Mouse (Mus musculus): ENCODE measurements at regions not wholly inside any gene's neighbourhood (a gene's known extent, or its start where the extent isn't known, plus 50 kb on each side); places are given as distances from the start of the nearest gene placed in this dataset.

DNA sequence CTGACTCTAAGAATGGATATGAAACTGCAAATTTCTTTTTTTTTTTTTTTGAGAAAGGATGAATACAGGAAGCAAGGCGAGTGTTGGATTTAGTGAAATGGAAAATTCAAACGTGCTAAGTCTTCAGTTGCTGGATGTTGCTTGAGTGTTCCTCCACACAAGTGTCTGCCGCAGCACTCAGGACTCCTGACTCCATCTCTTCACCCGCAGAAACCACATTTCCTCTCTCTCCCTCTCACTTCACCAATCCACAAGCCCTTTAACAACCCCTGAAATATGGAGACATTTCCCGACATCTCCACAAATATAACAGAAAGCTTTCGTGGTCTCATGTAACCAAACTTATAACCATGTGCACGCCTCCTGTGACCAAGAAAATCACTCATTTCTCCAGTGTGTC lies 249.7 kb upstream of the Erbb4 start:
- H3K9ac ChIP-seq (ENCODE audit: low read length) = no peak overlapping the region
- no peak overlapping the region for H3K4me2 ChIP-seq (ENCODE audit: low read depth, severe bottlenecking)
- H3K9me3 ChIP-seq (ENCODE audit: control insufficient read depth, low read length) = no peaks in the 10 kb centered on the region
- H3K27me3 ChIP-seq (ENCODE audit: control insufficient read depth, insufficient read depth, low read length) = no peaks in the 10 kb centered on the region
- WGBS = 87% methylated on average over 7 of the region's 7 CpGs
- no peak overlapping the region for H3K4me3 ChIP-seq (ENCODE audit: low read depth, low read length)
- no peaks in the 10 kb centered on the region for H3K36me3 ChIP-seq (ENCODE audit: control insufficient read depth, insufficient read depth, low read length)
- no peaks in the 10 kb centered on the region for H3K4me1 ChIP-seq (ENCODE audit: control insufficient read depth, insufficient read depth, low read length)
- DNase-seq (ENCODE audit: low spot score) = no peak
- no peak overlapping the region for H3K27ac ChIP-seq (replicated peaks; ENCODE audit: low read depth, low read length)
- no peak for ATAC-seq (ENCODE audit: insufficient number of reproducible peaks, low FRiP score, low TSS enrichment, low read depth)

DNA sequence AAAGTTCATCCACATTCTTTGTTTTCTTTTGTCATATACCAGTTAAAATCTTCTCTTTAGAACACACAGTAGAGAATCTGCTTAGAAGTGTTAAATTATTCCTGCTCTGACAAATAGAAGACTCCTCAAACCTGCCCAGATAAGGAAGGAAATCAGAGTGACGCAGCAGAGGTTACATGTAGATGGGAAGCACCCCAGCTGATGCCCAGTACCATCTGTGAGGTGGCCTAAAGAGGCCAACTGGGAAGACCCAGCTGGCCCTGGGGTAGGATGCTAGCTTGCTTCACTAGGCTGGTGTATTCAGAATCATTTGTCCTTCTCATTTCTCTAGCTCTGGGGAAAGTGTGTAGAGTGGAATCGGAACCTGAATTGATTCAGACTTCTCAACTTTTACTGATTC lies 242.6 kb upstream of the Erbb4 start:
- 88% methylated on average over 2 of the region's 2 CpGs for WGBS
- Histone ChIP-seq H3K9me3 (ENCODE audit: control insufficient read depth, low read length) (no peaks in the 10 kb centered on the region), H3K27me3 (ENCODE audit: control insufficient read depth, insufficient read depth, low read length) (no peaks in the 10 kb centered on the region), H3K9ac (ENCODE audit: low read length) (no peak overlapping the region), H3K4me1 (ENCODE audit: control insufficient read depth, insufficient read depth, low read length) (no peaks in the 10 kb centered on the region), H3K36me3 (ENCODE audit: control insufficient read depth, insufficient read depth, low read length) (no peaks in the 10 kb centered on the region), H3K27ac (replicated peaks; ENCODE audit: low read depth, low read length) (no peak overlapping the region), H3K4me3 (ENCODE audit: low read depth, low read length) (no peak overlapping the region), H3K4me2 (ENCODE audit: low read depth, severe bottlenecking) (no peak overlapping the region)
- ATAC-seq (ENCODE audit: insufficient number of reproducible peaks, low FRiP score, low TSS enrichment, low read depth) (no peak), DNase-seq (ENCODE audit: low spot score) (no peak)

DNA sequence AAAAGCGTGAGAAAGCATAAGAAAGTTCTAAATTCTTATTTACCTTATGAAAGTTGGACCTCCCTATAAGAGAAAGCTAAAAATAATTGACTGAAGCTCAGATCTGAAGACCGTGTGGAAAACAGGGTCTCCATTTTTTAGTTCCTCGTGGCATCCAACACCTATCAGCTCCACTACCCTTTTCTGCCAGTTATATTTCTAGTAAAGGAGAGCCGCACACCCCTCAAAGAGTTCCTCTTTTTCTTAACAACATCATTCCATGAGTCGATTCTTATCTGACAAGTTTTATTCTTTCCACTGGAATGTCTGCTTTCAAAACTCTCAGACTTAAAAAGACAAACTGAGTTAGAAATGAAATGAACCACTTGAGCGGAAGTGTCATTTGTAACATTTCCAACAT lies 242.0 kb upstream of the Erbb4 start:
- ATAC-seq (ENCODE audit: insufficient number of reproducible peaks, low FRiP score, low TSS enrichment, low read depth) (no peak), DNase-seq (ENCODE audit: low spot score) (no peak)
- H3K27ac ChIP-seq (replicated peaks; ENCODE audit: low read depth, low read length) = no peak overlapping the region
- H3K27me3 ChIP-seq (ENCODE audit: control insufficient read depth, insufficient read depth, low read length) = no peaks in the 10 kb centered on the region
- no peak overlapping the region for H3K9ac ChIP-seq (ENCODE audit: low read length)
- no peaks in the 10 kb centered on the region for H3K4me1 ChIP-seq (ENCODE audit: control insufficient read depth, insufficient read depth, low read length)
- H3K9me3 ChIP-seq (ENCODE audit: control insufficient read depth, low read length) = no peaks in the 10 kb centered on the region
- no peak overlapping the region for H3K4me2 ChIP-seq (ENCODE audit: low read depth, severe bottlenecking)
- whole genome bisulfite sequencing = 94% methylated on average over 6 of the region's 6 CpGs
- H3K36me3 ChIP-seq (ENCODE audit: control insufficient read depth, insufficient read depth, low read length) = no peaks in the 10 kb centered on the region
- H3K4me3 ChIP-seq (ENCODE audit: low read depth, low read length) = no peak overlapping the region

DNA sequence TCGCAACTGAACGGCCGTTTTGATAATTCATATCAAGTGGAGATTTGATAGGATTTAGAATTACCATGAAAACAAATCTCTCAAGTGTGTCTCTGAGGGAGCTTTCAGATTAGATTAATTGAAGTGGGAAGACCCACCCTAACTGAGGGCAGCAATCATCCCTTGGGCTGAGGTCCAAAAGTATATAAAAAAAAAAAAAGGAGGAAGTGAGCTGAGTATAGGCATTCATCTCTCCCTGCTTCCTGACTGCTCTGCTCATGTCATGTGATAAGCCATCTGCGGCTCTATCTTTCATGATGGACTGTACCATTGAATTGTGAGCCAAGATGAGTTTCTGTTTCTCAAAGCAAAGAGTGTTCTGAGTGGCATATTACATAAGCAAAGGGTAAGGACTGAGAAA lies 234.2 kb upstream of the Erbb4 start:
- H3K9ac ChIP-seq (ENCODE audit: low read length) = no peak overlapping the region
- no peak overlapping the region for H3K4me2 ChIP-seq (ENCODE audit: low read depth, severe bottlenecking)
- 94% methylated on average over 4 of the region's 4 CpGs for WGBS
- no peak overlapping the region for H3K4me3 ChIP-seq (ENCODE audit: low read depth, low read length)
- no peaks in the 10 kb centered on the region for H3K4me1 ChIP-seq (ENCODE audit: control insufficient read depth, insufficient read depth, low read length)
- no peaks in the 10 kb centered on the region for H3K36me3 ChIP-seq (ENCODE audit: control insufficient read depth, insufficient read depth, low read length)
- H3K27me3 ChIP-seq (ENCODE audit: control insufficient read depth, insufficient read depth, low read length) = no peaks in the 10 kb centered on the region
- DNase-seq (ENCODE audit: low spot score) (no peak), ATAC-seq (ENCODE audit: insufficient number of reproducible peaks, low FRiP score, low TSS enrichment, low read depth) (no peak)
- H3K27ac ChIP-seq (replicated peaks; ENCODE audit: low read depth, low read length) = no peak overlapping the region
- no peaks in the 10 kb centered on the region for H3K9me3 ChIP-seq (ENCODE audit: control insufficient read depth, low read length)

DNA sequence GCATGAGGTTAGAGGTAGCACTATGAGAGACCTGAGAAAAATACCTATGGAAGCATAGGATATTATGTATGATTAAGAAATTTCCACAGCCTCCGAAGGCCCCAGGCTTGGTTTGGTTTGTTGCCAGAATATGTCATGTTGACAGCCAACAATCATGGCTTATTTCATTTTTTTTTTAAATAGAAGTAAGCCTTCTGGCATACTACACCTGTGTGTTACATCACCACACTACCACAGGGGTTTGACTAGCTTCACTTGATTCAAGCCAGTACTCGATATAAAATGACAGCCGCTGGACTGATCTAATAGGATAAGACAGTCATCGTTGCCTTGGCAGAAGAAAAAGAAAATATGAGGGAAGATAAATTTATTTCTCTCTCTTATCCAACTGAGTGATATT lies 232.6 kb upstream of the Erbb4 start:
- DNase-seq (ENCODE audit: low spot score) = no peak
- 97% methylated on average over 4 of the region's 4 CpGs for WGBS
- Histone ChIP-seq H3K4me3 (ENCODE audit: low read depth, low read length) (no peak overlapping the region), H3K27ac (replicated peaks; ENCODE audit: low read depth, low read length) (no peak overlapping the region), H3K9ac (ENCODE audit: low read length) (no peak overlapping the region), H3K27me3 (ENCODE audit: control insufficient read depth, insufficient read depth, low read length) (no peaks in the 10 kb centered on the region), H3K4me1 (ENCODE audit: control insufficient read depth, insufficient read depth, low read length) (no peaks in the 10 kb centered on the region), H3K9me3 (ENCODE audit: control insufficient read depth, low read length) (no peaks in the 10 kb centered on the region), H3K4me2 (ENCODE audit: low read depth, severe bottlenecking) (no peak overlapping the region), H3K36me3 (ENCODE audit: control insufficient read depth, insufficient read depth, low read length) (no peaks in the 10 kb centered on the region)
- no peak for ATAC-seq (ENCODE audit: insufficient number of reproducible peaks, low FRiP score, low TSS enrichment, low read depth)

DNA sequence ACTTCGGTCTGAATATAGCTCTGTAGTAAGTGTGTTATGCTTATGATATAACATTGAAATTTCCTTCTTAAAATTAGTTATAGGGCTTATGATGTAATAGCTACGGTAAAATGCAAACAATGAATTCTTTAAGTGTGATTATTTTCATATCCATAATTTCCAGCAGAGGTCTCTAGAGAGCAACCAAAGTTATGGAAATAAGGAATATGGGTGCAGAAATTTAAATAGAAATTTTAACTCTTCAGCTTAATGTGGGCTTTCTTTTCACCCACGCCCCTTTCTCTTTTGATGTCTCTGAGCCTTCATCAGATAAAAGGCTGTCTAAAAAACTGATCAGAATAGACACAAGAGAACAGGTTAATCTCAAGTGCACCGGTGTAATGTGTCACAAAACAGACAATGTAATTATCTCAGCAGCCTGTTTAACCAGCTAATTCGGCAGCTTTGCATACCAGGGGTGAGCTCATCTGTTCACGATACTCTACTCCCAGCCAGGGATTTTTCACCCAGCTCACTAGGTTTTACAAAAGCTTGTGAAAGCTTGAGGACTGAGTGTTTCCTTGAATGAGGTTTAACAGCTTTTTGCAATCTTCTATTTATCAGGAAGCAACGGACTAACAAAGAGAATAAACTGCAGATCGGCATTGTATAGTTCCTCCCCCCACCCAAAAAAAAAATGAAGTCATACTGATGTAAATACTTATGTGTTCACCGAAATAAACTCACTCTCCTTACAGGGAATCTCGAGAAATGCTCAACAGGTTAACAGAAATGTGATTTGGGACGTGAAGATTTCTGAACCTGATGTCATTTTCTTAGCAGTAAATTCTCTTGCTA lies 223.8 kb upstream of the Erbb4 start:
- no peak overlapping the region for H3K4me3 ChIP-seq (ENCODE audit: low read depth, low read length)
- no peak overlapping the region for H3K4me2 ChIP-seq (ENCODE audit: low read depth, severe bottlenecking)
- WGBS = 66% methylated on average over 11 of the region's 11 CpGs
- no peaks in the 10 kb centered on the region for H3K36me3 ChIP-seq (ENCODE audit: control insufficient read depth, insufficient read depth, low read length)
- H3K27ac ChIP-seq (replicated peaks; ENCODE audit: low read depth, low read length) = no peak overlapping the region
- H3K27me3 ChIP-seq (ENCODE audit: control insufficient read depth, insufficient read depth, low read length) = no peaks in the 10 kb centered on the region
- ATAC-seq (ENCODE audit: insufficient number of reproducible peaks, low FRiP score, low TSS enrichment, low read depth) (no peak), DNase-seq (ENCODE audit: low spot score) (no peak)
- H3K9me3 ChIP-seq (ENCODE audit: control insufficient read depth, low read length) = no peaks in the 10 kb centered on the region
- no peaks in the 10 kb centered on the region for H3K4me1 ChIP-seq (ENCODE audit: control insufficient read depth, insufficient read depth, low read length)
- no peak overlapping the region for H3K9ac ChIP-seq (ENCODE audit: low read length)

DNA sequence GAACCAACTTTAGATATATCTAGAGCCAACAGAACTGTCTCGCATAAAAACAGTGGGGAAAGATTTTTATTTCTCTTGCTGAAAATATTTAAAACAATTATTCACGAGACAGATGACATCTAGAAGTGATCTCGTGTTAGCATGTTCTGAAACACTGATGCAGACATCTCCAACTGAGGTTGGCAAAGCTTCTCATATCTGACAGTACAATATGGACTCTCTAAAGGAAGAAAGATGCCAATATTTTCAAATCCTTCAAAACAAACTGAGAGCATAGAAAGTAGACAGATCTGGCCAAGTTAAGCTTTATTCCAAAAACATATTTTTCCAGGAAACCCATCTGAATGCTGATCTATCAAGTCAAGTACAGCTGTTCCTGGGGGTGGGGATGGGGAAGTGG lies 221.5 kb upstream of the Erbb4 start:
- no peak overlapping the region for H3K4me2 ChIP-seq (ENCODE audit: low read depth, severe bottlenecking)
- no peaks in the 10 kb centered on the region for H3K27me3 ChIP-seq (ENCODE audit: control insufficient read depth, insufficient read depth, low read length)
- 80% methylated on average over 3 of the region's 3 CpGs for WGBS
- H3K4me3 ChIP-seq (ENCODE audit: low read depth, low read length) = no peak overlapping the region
- H3K9ac ChIP-seq (ENCODE audit: low read length) = no peak overlapping the region
- DNase-seq (ENCODE audit: low spot score) = no peak
- H3K27ac ChIP-seq (replicated peaks; ENCODE audit: low read depth, low read length) = no peak overlapping the region
- H3K36me3 ChIP-seq (ENCODE audit: control insufficient read depth, insufficient read depth, low read length) = no peaks in the 10 kb centered on the region
- H3K9me3 ChIP-seq (ENCODE audit: control insufficient read depth, low read length) = no peaks in the 10 kb centered on the region
- H3K4me1 ChIP-seq (ENCODE audit: control insufficient read depth, insufficient read depth, low read length) = no peaks in the 10 kb centered on the region
- no peak for ATAC-seq (ENCODE audit: insufficient number of reproducible peaks, low FRiP score, low TSS enrichment, low read depth)

DNA sequence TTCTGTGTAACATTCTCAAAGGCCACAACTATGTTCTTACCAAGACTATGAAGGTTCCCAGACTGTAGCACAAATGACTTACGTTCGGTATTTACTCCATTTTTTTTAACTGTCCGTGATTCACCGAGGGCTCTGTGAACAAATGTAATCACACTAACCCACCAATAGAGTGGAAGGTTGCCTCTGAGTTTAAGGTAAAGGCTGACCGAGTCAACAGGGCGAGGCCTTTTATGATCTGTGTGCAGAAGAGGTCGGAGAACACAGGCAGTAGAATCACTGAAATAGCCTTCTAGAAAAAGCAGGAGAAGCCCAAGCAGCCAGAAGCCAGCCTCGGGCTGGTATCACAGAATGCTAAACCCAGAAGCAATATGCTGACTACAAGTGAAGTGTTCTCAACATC lies 218.9 kb upstream of the Erbb4 start:
- H3K27me3 ChIP-seq (ENCODE audit: control insufficient read depth, insufficient read depth, low read length) = no peaks in the 10 kb centered on the region
- WGBS = 88% methylated on average over 8 of the region's 8 CpGs
- no peak overlapping the region for H3K4me3 ChIP-seq (ENCODE audit: low read depth, low read length)
- DNase-seq (ENCODE audit: low spot score) = no peak
- no peak overlapping the region for H3K4me2 ChIP-seq (ENCODE audit: low read depth, severe bottlenecking)
- ATAC-seq (ENCODE audit: insufficient number of reproducible peaks, low FRiP score, low TSS enrichment, low read depth) = no peak
- no peaks in the 10 kb centered on the region for H3K9me3 ChIP-seq (ENCODE audit: control insufficient read depth, low read length)
- no peak overlapping the region for H3K27ac ChIP-seq (replicated peaks; ENCODE audit: low read depth, low read length)
- no peaks in the 10 kb centered on the region for H3K4me1 ChIP-seq (ENCODE audit: control insufficient read depth, insufficient read depth, low read length)
- H3K9ac ChIP-seq (ENCODE audit: low read length) = no peak overlapping the region
- H3K36me3 ChIP-seq (ENCODE audit: control insufficient read depth, insufficient read depth, low read length) = no peaks in the 10 kb centered on the region

DNA sequence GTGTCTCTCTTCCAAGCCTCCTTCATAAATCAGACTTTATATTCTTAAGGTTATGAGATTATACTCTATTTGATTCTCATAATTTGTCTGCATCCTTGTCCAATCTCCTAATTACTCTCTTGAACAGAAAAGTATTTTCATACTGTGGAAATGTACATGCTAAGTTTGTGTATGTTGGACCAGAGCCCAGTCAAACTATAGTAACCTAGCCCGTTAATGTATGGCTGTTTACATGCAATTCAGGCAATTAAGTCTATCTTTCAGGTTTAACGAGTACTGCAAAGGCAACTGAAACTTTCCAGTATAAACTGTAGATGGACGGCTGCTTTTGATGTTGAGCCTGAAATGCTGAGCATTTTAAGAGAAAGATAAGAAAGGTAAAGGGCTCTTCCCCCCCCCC lies 211.7 kb upstream of the Erbb4 start:
- no peaks in the 10 kb centered on the region for H3K27me3 ChIP-seq (ENCODE audit: control insufficient read depth, insufficient read depth, low read length)
- no peaks in the 10 kb centered on the region for H3K4me1 ChIP-seq (ENCODE audit: control insufficient read depth, insufficient read depth, low read length)
- WGBS = 37% methylated on average over 3 of the region's 3 CpGs
- H3K27ac ChIP-seq (replicated peaks; ENCODE audit: low read depth, low read length) = no peak overlapping the region
- no peak overlapping the region for H3K4me3 ChIP-seq (ENCODE audit: low read depth, low read length)
- no peak overlapping the region for H3K4me2 ChIP-seq (ENCODE audit: low read depth, severe bottlenecking)
- H3K36me3 ChIP-seq (ENCODE audit: control insufficient read depth, insufficient read depth, low read length) = no peaks in the 10 kb centered on the region
- DNase-seq (ENCODE audit: low spot score) (no peak), ATAC-seq (ENCODE audit: insufficient number of reproducible peaks, low FRiP score, low TSS enrichment, low read depth) (no peak)
- no peaks in the 10 kb centered on the region for H3K9me3 ChIP-seq (ENCODE audit: control insufficient read depth, low read length)
- H3K9ac ChIP-seq (ENCODE audit: low read length) = no peak overlapping the region

Measured in limb, embryonic 11.5 days (tissue).